Mouse (Mus musculus) midbrain, embryonic 13.5 days (tissue): ENCODE data around the gene Cpm. TPM values are rescaled to one million over a fixed set of nuclear protein-coding genes. Genes with fewer than 3 reads are reported as not detected.

Source experiments
- ATAC-seq: fragments of 200-750 bp; cut with Nextera tagmentation; 2 replicates; pipeline ENCODE4 v1.8.0; 2017; ENCODE audit warnings: mild to moderate bottlenecking, moderate TSS enrichment, moderate library complexity
- H3K27ac ChIP-seq: fragments of 300-500 bp; sonication (generic); 2 replicates; pipeline ENCODE4 v1.5.1; 2015; ENCODE audit warnings: inconsistent platforms, mild to moderate bottlenecking, moderate library complexity
- H3K27me3 ChIP-seq: fragments of 300-500 bp; sonication (generic); 2 replicates; pipeline ENCODE4 v1.6.1; 2015; ENCODE audit warnings: mild to moderate bottlenecking, inconsistent platforms
- H3K36me3 ChIP-seq: fragments of 300-500 bp; sonication (generic); 2 replicates; pipeline ENCODE4 v1.6.1; 2015; ENCODE audit warnings: mild to moderate bottlenecking, inconsistent platforms
- H3K4me1 ChIP-seq: fragments of 300-500 bp; sonication (generic); replicated peaks from 2 replicates; pipeline ENCODE4 v1.6.1; 2015; ENCODE audit warnings: inconsistent platforms
- H3K4me2 ChIP-seq: fragments of 300-500 bp; sonication (generic); replicated peaks from 2 replicates; pipeline ENCODE4 v1.6.1; 2015; ENCODE audit warnings: moderate library complexity, mild to moderate bottlenecking, inconsistent platforms
- H3K4me3 ChIP-seq: fragments of 300-500 bp; sonication (generic); replicated peaks from 2 replicates; pipeline ENCODE4 v1.5.1; 2015; ENCODE audit warnings: mild to moderate bottlenecking, inconsistent platforms
- H3K9ac ChIP-seq: fragments of 300-500 bp; sonication (generic); replicated peaks from 2 replicates; pipeline ENCODE4 v1.6.1; 2015; ENCODE audit warnings: mild to moderate bottlenecking, inconsistent platforms
- H3K9me3 ChIP-seq: fragments of 300-500 bp; sonication (generic); 2 replicates; pipeline ENCODE4 v1.6.1; 2016; ENCODE audit warnings: mild to moderate bottlenecking, inconsistent platforms
- WGBS: fragments of 180-500 bp; shearing (Covaris S2); methylation state at CpG from one replicate; pipeline ENCODE4 v1.1.7; 2015; 5-methylcytosine and 5-hydroxymethylcytosine counted together
- polyA plus RNA-seq: library from polyadenylated mRNA; unstranded; fragments of >200 nt; fragmentation: Nextera tagmentation; extraction: Ambion mirVana; gene quantifications from 2 replicates; pipeline ENCODE4 v1.2.1, GENCODE M21; 2015

The Cpm gene
- polyA plus RNA-seq, 1 experiment from 2014 or later: 5.7 TPM

- no peak overlapping the region for H3K27ac ChIP-seq
- no peaks in the 10 kb centered on the region for H3K36me3 ChIP-seq
- H3K4me1 ChIP-seq: peaks cover 16% of the 10 kb centered on the region
- H3K4me2 ChIP-seq: no peak overlapping the region
- no peak overlapping the region for H3K9ac ChIP-seq
- peaks cover 54% of the 10 kb centered on the region for H3K27me3 ChIP-seq
- H3K4me3 ChIP-seq: no peak overlapping the region
- 87% methylated on average over 7 of the region's 7 CpGs for WGBS
- no peak for ATAC-seq
- no peaks in the 10 kb centered on the region for H3K9me3 ChIP-seq
Observed at GRCm38 (mm10) chr10:117626840-117627615, 2.3 kb upstream of the Cpm start.

- Histone ChIP-seq H3K9me3 (no peaks in the 10 kb centered on the region), H3K4me3 (no peak overlapping the region), H3K36me3 (no peaks in the 10 kb centered on the region), H3K4me1 (peaks cover 16% of the 10 kb centered on the region), H3K9ac (no peak overlapping the region), H3K27ac (no peak overlapping the region), H3K4me2 (no peak overlapping the region), H3K27me3 (peaks cover 58% of the 10 kb centered on the region)
- no peak for ATAC-seq
- WGBS: 60% methylated on average over 7 of the region's 7 CpGs
Observed at GRCm38 (mm10) chr10:117627616-117627930, 1.7 kb upstream of the Cpm start.

- peaks cover 59% of the 10 kb centered on the region for H3K27me3 ChIP-seq
- no peaks in the 10 kb centered on the region for H3K9me3 ChIP-seq
- no peaks in the 10 kb centered on the region for H3K36me3 ChIP-seq
- ATAC-seq: no peak
- peaks cover 16% of the 10 kb centered on the region for H3K4me1 ChIP-seq
- no peak overlapping the region for H3K9ac ChIP-seq
- 46% methylated on average over 6 of the region's 6 CpGs for WGBS
- H3K4me2 ChIP-seq: no peak overlapping the region
- H3K27ac ChIP-seq: no peak overlapping the region
- H3K4me3 ChIP-seq: no peak overlapping the region
Observed at GRCm38 (mm10) chr10:117627949-117628348, 1.4 kb upstream of the Cpm start.

DNA sequence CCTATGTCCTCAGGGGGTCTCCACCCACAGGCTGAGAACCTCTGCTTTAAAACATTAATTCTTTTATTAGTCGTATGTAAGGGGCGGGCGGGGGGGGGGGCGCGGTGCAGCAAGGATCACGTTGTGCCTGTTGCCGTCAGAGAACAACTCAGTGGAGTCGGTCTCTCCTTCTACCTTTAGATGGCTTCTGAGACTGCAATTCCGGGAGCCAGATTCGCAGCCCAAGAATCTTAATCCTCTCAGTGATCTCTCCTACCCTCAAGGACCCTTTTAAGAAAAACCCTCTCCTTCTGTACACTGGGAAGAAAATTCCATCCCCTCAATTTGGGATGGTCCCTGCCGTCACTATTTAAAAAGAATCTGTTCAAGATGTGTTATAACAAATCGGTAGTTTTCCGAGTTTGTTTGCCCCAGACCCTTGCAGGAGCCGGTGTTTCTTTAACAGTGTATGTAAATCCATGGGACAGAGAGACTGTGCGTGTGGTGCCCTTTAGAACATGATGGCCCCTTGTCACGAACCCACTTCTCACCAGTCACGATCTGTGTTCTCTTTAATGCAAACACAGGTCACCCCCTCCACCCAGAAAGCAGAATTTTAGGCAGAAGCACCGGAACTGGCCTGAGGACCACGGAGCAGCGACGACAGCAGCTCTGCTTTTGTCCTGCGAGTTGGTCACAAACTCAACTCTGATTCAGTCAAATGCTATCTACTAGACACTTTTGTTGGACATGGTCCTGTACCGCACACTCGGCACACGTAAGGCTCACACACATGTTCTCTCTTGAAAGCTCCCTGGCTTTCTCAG, 734 bp upstream of the Cpm start:
- peak overlapping the region; percentile 51 for H3K4me3 ChIP-seq
- peak; percentile 12; the same call in 1 of the 2 replicates for ATAC-seq
- WGBS: under 1% methylated on average over 25 of the region's 25 CpGs

GRCm38 (mm10) chr10:117630176-117630575, 876 bp downstream of the Cpm start:
- 28% methylated on average over 8 of the region's 8 CpGs for WGBS
- Histone ChIP-seq H3K36me3 (no peaks in the 10 kb centered on the region), H3K4me1 (peaks cover 16% of the 10 kb centered on the region), H3K9me3 (no peaks in the 10 kb centered on the region), H3K27me3 (peaks cover 59% of the 10 kb centered on the region), H3K9ac (no peak overlapping the region), H3K27ac (no peak overlapping the region), H3K4me3 (0 out of 2 replicates have a peak overlapping the region, but pooled peaks have one; percentile 51), H3K4me2 (no peak overlapping the region)
- no peak for ATAC-seq

More for the DNA sequence above, 734 bp upstream of the Cpm start:
- Histone ChIP-seq H3K4me2 (peak overlapping the region; percentile 82), H3K27ac (no peak overlapping the region), H3K27me3 (peaks cover 59% of the 10 kb centered on the region), H3K9ac (peak overlapping the region; percentile 55), H3K36me3 (no peaks in the 10 kb centered on the region), H3K4me1 (peaks cover 16% of the 10 kb centered on the region), H3K9me3 (no peaks in the 10 kb centered on the region)

DNA sequence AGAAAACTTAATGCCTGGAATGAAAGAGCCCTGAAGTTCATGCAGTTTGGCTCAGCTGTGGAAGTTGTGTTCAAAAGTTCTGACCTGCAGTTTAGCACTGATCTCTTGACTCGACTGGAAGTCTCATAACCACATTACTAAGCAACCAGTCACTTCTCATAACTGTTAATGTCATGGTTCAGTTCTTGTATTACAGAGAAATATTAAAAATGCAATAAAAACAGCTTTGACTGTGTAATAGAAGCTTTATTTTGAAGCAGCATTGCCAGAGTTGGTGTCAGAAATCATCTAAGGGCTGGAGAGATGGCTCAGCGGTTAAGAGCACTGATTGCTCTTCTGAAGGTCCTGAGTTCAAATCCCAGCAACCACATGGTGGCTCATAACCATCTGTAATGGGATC, 1.5 kb downstream of the Cpm start:
- Histone ChIP-seq H3K36me3 (no peaks in the 10 kb centered on the region), H3K9me3 (no peaks in the 10 kb centered on the region), H3K4me2 (no peak overlapping the region), H3K9ac (no peak overlapping the region), H3K27ac (no peak overlapping the region), H3K4me3 (no peak overlapping the region), H3K4me1 (peaks cover 16% of the 10 kb centered on the region), H3K27me3 (peaks cover 59% of the 10 kb centered on the region)
- 65% methylated on average over 2 of the region's 2 CpGs for WGBS
- no peak for ATAC-seq

GRCm38 (mm10) chr10:117631562-117632259, 2.4 kb downstream of the Cpm start:
- no peak overlapping the region for H3K4me3 ChIP-seq
- peaks cover 16% of the 10 kb centered on the region for H3K4me1 ChIP-seq
- no peak overlapping the region for H3K9ac ChIP-seq
- no peak overlapping the region for H3K4me2 ChIP-seq
- H3K9me3 ChIP-seq: no peaks in the 10 kb centered on the region
- H3K27me3 ChIP-seq: peaks cover 58% of the 10 kb centered on the region
- H3K27ac ChIP-seq: no peak overlapping the region
- H3K36me3 ChIP-seq: no peaks in the 10 kb centered on the region
- ATAC-seq: no peak
- 89% methylated on average over 16 of the region's 16 CpGs for WGBS

GRCm38 (mm10) chr10:117632394-117632793, 3.1 kb downstream of the Cpm start:
- Histone ChIP-seq H3K4me1 (peaks cover 16% of the 10 kb centered on the region), H3K36me3 (no peaks in the 10 kb centered on the region), H3K4me3 (no peak overlapping the region), H3K27ac (no peak overlapping the region), H3K9ac (no peak overlapping the region), H3K9me3 (no peaks in the 10 kb centered on the region), H3K4me2 (no peak overlapping the region), H3K27me3 (peaks cover 51% of the 10 kb centered on the region)
- no peak for ATAC-seq
- WGBS: 90% methylated on average over 4 of the region's 4 CpGs

GRCm38 (mm10) chr10:117633564-117634208, 4.4 kb downstream of the Cpm start:
- no peak overlapping the region for H3K9ac ChIP-seq
- no peak overlapping the region for H3K27ac ChIP-seq
- peaks cover 12% of the 10 kb centered on the region for H3K4me1 ChIP-seq
- no peak overlapping the region for H3K4me3 ChIP-seq
- no peaks in the 10 kb centered on the region for H3K36me3 ChIP-seq
- H3K4me2 ChIP-seq: no peak overlapping the region
- ATAC-seq: no peak
- WGBS: 89% methylated on average over 5 of the region's 5 CpGs
- peaks cover 38% of the 10 kb centered on the region for H3K27me3 ChIP-seq
- H3K9me3 ChIP-seq: no peaks in the 10 kb centered on the region

- Histone ChIP-seq H3K9me3 (no peaks in the 10 kb centered on the region), H3K27me3 (peaks cover 30% of the 10 kb centered on the region), H3K4me2 (no peak overlapping the region), H3K4me1 (peaks cover 4% of the 10 kb centered on the region), H3K36me3 (no peaks in the 10 kb centered on the region), H3K27ac (no peak overlapping the region), H3K9ac (no peak overlapping the region), H3K4me3 (no peak overlapping the region)
- ATAC-seq: no peak
- 90% methylated on average over 10 of the region's 10 CpGs for WGBS
Observed at GRCm38 (mm10) chr10:117634323-117635030, 5.2 kb downstream of the Cpm start.

GRCm38 (mm10) chr10:117635078-117635771, 5.9 kb downstream of the Cpm start:
- H3K9ac ChIP-seq: no peak overlapping the region
- H3K4me3 ChIP-seq: no peak overlapping the region
- H3K27ac ChIP-seq: no peak overlapping the region
- peaks cover 23% of the 10 kb centered on the region for H3K27me3 ChIP-seq
- no peaks in the 10 kb centered on the region for H3K4me1 ChIP-seq
- ATAC-seq: no peak
- no peak overlapping the region for H3K4me2 ChIP-seq
- 93% methylated on average over 8 of the region's 8 CpGs for WGBS
- H3K9me3 ChIP-seq: no peaks in the 10 kb centered on the region
- H3K36me3 ChIP-seq: no peaks in the 10 kb centered on the region
